Mouse (Mus musculus) adrenal gland, postnatal 25 days (tissue): Measurements from ENCODE around the gene Spns3. TPM values are rescaled to one million over a fixed set of nuclear protein-coding genes. Genes with fewer than 3 reads are reported as not detected.

Experiments
- DNase-seq: peaks from one replicate; pipeline ENCODE4 v3.0.0; 2021; ENCODE audit warnings: mixed read lengths
- total RNA-seq: library from RNA; stranded (reverse); gene quantifications from 2 replicates; pipeline ENCODE4 v1.2.3, GENCODE M21; 2021

The Spns3 gene
- total RNA-seq, 1 experiment from 2014 or later, result 0.24 TPM

DNA sequence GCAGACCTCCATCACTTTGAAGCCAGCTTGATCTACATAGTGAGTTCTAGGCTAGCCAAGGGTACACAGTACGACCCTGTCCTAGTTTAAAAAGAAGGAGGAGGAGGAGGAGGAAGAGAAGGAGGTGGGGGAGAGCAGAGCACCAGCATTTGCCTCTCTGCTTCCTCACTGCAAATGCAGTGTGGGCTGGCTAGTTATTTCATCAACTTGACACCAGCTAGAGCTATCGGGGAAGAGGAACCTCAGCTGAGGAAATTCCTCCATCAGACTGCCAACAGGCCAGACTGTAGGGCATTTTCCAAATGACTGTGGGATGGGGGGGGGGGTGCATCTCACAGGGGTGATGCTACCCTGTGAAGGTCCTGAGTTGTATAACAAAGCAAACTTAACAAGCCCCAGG, 31.9 kb downstream of the Spns3 start:
- DNase-seq, result no peak

DNA sequence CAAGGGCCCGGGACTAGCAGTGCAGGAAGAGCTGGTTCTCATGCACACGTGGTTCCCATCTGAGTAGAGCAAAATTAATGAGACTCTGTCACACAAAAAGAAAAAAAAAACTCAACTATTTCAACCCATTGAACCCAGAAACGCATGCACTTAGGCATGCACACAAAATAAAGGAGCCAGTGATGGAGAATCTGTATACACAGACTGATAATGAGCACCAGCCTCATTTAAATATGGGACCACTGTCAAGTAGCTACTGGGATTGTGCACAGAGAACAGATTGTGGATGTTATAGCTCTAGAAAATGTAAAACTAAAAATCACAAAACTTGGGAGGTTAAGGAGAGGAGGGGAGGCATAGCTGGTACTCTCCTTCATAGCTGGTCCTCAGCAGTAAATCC, 35.3 kb downstream of the Spns3 start:
- DNase-seq, result no peak

DNA sequence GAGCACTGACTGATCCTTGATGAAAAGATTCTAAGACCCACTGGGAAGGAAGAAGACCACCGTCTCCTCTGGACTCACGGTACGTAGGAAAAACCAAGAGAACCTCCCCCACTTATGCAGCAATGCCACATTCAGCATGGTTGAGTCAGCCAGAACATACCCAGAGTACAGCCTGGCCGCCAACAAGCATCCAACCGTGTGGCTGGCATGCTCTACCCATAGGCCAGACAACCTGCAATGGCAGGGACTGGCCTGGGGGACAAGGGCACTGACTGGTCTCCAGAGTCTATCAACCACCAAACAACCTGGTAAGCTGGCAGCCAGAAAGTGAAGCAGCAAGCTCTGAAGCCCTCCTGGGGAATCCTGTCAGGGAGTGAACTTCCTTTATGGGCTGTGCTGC, 41.7 kb downstream of the Spns3 start:
- no peak for DNase-seq

DNA sequence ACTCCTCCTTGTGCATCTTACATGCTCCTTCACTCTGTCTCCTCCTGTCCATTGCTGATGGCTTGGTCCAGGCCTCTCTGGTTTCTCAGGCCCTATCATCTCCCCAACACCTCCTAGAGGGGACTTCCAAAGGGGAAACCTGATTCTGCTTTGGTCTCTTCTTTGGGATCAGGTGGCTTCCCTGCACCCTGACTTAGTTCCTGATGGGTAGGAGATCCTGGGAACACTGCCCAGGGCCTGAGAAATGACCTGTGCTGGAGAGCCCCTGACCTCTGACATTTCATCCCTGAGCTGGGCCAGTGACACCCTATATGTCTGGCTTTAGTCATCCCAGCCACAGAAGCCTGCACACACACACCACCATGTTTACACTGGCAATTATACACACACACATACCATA, 42.7 kb downstream of the Spns3 start:
- DNase-seq, result no peak

DNA sequence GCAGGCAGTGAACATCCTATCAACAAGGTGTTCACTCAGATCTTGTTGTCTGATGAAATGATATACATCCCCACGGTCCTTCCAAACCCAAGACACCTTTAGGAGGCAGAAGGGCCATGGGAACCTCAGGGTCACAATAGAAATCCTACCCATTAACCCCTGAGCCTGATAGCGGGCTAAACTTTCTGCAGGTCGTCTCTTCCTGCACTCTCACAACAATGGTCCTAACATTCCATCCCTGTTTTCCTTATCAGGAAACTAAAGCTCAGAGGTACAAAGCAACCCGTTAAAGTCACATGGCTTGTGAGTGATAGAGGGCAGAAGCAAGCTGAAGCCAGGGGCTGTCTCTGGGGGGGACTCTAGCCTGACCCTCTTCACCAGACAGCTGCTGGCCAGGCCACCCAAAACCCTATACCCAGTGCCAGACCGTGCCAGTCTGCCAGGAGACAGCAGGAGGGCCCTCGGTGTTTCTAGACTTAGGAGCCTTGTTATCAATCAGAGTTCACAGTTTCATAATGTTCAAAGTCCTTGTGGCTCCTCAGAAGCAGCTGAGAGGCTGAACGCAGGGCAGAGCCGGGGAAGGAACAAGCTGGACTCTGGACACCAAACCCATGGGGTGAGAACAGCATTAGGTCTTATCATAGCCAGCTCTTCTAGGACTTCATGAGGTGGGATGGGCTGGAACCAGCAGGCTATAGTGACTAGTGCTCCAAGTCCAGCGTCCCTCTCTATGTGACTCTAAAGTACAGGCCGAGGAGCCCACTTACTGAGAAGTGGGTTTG, 46.1 kb downstream of the Spns3 start:
- DNase-seq, result no peak

DNA sequence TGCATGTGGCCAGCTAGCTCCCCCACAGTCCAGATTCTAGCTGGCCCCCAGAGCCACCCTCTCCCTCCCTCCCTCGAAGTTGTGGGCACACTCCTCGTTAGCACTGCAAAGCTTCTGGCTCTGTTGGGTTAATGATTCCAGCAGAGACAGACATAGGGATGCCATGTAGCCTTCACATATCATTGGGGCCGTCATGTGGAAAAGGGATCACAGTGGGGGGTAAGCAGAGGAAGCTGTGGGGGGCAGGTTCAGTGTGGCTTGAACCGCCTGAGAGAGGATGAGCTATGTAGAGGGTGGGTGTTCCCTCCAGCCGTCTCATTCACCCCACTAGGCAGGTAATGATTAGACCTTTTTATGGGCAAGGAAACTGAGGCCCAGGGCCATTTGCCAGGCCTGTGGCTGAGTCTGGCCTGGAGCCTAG, 46.8 kb downstream of the Spns3 start:
- no peak for DNase-seq

DNA sequence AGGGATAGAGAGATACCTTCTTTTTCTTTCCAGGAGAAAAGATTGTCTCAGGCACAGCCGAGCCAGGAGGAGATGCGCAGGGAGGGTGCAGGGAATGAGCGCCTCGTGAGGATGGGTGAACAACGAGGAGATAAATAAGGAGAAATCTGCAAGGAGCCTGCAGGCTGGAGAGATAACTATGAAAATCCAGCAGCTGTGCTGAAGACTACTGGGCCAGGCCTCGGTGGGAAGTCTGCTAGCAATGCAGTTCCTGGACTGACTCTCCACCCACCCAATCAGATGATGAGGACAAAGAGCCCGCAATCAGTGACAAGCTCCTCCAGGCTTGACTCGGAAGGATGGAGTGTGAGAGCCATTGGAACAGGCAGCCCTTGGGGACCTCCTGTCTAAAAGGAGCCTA, 48.1 kb downstream of the Spns3 start:
- no peak for DNase-seq

DNA sequence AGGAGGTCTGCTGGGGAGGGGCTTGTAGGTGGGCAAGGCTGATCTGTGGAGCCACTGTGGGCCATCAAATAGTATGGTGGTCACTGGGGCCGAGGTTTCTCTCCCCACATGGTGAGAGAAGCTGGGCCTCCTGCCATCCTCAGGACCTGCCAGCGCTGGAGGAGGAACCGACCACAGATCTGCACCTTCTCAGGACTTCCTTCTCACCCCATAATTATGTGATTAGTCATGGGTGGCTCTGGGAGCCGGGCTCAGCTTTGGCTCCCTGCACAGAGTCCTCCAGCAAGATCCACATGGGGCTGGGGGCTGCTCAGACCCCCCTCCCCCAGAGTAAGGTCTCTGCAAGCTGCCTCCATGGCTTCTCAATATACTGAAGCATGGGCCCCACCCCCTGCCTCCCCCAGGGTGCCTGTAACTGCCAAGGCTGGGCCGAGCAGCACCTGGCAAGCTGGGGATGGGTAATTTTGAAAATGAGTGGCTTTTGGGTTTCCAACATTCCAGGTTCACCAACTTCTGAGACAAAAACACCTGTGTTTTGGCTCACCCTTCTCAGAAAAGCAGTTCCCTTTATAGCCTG, 48.8 kb downstream of the Spns3 start:
- no peak for DNase-seq

DNA sequence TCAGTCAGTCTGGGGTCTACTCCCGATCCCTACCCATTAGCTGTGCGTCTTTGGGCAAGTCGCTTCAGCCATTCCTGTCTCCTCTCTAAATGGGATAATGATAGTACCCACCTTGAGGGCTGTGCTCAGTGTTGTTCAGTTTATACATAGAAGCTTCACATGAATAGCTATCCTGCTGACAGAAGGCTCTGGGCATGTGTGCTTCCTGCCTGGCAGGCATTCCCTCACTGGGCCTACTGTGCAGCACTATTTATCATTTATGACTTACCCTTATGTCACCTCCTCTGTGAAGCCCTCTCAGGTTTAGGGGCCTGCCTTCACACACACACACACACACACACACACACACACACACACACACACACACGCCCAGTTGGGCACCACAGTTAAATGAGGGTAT, 50.2 kb downstream of the Spns3 start:
- DNase-seq, result no peak

DNA sequence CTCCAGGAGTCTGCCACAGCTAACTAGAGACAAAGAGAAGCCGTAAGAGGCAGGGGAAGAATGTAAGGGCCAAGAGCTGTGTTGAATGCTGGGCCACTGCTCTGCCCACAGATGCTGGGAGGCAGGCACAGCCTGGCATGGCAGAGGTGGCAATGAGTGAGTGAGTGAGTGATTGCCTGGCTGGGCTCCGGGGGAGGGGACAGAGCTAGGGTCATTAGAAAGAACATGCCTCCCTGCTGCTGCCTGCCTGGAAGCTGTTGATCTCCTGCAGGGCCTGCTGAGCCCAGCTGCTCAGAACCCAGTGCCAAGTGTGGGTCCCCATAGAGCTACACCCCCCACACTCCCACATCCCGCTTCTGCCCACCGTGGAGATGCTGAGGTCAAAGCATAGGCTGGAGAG, 52.9 kb downstream of the Spns3 start:
- no peak for DNase-seq

DNA sequence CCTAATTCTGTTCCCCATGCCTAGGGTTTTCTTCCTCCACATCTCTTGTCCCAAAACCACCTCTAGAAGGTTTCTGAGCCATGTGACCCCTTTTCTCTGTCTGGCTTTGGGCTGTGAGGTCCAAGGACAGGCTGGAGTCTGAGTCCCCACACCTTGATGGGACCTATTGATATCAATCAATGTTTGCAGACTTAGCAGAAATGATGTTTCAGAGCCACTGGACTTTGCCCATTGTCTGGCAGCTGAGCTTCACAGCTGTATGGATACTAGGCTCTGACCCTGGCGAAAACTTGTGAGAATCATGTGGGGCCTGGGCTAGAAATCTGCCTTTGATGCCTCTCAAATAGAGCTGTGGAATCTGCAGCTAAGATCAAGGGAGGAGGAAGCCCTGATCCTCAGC, 53.5 kb downstream of the Spns3 start:
- no peak for DNase-seq

DNA sequence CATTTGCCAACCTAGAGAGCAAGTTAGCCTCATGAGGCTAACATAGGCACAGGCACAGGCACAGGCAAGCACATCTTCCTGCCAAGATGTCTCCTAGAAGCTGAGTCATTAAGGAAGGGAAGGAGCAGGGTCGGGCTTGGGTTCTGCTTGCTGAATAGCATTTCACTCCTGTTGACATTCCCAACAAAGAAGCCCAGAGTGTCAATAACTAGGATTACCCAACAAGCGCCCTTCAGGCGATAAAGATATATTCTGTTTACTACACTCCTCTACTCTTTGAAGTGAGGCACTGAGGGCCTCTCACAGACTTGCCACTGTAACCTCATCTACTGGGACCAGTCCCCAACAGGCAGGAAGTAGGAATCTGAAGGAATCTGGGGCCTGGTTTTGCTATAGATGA, 54.2 kb downstream of the Spns3 start:
- DNase-seq, result no peak

DNA sequence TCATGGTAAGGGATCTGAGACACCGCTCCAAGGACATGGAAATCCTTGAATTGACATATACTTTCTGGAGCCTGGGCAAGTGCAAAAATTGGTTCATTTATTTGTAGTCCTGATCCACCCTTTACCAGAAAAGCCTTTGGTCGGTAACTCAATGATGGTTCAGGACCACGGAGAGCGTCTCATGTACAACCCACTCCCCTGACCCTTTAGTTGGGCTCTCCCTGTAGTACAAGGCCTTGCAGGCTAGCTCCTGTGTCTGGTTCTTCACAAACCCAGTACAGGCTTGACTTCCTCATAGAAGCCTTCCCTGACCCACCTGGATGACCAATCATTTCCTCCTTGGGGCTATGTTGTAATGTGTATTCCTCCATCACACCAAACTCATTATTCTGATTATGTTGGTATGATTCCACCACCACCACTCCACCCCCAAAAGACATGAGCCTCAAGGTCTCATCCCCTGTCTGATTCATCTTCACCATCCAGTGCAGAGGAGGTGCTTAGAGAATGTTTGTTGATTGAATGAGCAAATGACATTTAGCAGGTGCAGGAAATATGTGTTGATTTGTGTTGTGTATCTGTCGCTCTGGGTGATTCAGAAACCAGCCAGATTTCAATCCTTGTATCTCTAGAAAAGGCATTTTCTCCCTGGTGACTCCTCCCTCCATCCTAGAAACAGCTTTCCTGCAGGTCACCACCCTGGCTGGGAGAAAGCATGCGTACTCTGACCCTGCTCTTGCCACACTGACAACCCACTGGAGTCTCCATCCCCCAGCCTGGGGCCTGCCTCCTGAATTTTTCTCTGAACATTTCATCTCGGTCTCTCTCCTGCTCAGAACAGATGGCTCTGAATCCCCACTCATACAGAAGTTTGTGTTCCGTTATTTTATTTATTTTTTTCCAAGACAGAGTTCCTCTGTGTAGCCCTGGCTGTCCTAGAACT, 56.0 kb downstream of the Spns3 start:
- no peak for DNase-seq

DNA sequence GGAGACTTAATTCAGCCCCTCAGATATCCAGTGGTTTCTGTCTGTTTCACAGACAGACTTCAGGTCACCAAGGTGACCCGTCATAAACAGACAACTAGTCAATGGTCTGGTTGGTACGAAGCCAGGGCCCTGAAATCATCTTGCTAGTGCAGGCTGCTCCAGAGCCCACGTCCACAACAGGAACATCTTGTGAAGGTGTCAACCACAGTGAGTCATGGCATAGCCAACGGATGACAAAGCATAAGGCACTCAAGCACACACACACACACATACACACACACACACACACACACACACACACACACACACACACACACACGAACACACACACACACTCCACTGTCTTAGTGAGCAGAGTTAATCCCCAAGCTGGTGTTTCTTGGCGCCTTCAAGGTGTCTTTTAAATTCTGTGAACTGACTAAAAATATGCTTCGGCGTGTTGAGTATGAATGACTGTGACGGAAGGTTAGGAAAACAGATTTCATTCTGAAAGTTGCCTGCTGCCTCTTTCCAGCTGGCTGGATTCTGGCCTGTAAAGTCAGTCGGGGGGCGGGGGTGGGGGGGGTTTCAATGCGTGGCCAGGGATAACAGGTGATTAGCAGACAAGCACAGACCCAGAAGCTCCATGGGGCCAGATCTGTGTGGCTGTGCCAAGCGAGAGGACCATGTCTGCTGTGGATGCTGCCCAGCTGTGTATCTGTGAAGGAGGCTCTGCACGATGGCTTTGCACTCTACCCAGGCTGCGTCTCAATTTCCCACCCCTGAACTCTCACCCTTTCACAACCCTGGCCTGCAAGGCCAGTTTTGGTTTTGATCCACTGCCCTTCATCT, 59.0 kb downstream of the Spns3 start:
- DNase-seq, result no peak

DNA sequence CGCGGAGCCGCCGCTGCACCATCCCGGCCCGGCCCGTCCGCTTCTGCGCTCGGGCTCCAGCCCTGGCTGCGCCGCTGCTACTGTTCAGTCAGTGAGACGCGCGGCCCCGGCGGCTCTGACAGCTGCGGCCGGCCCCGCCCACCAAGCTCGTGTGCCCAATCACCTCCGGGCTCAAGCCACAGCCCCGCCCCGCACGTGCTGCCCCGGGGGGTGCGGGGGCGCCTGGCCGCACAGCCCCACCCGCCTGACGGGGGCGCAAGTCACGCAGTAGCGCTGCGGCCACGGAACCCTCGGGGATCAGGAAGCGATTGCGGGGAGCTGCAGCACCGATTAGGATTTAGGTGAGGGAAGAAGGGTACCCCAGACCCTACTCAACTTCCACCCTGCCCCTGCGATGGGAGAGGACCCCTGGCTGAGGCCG, 60.4 kb downstream of the Spns3 start, which contains the start of gene Spns2:
TSS of gene Spns2 (minus strand) at position 24 of the 421 bp plus-strand sequence.
- DNase-seq, result peak; percentile 93

DNA sequence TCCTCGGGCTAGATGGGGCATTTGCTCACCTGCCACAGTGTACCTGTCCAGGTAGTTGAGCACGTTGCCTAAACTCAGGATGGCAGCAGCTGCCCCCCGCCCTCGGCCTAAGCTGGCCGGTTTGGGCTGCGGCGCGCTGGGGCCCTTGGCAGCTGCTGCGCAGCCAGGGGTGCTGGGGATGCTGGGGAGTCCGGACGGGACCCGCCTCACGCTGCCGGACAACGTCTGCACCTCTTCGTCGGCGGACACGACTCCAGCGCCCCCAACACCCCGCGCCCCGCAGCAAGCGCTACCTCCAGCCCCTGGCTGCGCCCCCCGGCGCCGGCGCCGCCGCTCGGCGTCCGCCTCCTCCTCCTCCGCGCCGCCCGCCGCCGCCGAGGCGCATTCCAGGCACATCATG, 60.9 kb downstream of the Spns3 start:
- no peak for DNase-seq

DNA sequence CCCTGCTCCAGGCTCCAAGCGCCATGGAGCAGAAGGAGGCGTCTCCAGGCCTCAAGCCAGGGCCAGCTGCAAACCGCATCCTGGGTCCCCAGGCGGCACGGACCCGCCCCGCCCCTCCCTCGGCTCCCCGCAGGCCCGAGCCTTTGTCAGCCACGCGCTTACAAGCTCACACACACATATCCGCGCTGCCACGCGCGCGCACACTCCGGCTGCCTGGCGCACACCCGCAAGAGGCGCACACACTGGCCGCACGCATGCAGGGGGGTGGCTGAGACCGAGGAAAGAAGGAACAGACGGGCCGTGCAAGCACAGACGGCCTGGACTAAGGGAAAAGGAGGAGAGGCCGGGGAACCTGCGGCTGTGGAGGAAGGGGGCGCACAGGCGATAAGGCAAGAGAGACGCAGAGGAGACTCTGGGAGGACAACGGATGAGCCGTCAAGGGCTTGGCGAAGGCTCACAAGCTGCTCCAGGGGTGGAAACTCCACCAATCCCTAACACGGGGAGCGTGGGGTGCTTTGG, 61.5 kb downstream of the Spns3 start:
- peak; percentile 9 for DNase-seq

DNA sequence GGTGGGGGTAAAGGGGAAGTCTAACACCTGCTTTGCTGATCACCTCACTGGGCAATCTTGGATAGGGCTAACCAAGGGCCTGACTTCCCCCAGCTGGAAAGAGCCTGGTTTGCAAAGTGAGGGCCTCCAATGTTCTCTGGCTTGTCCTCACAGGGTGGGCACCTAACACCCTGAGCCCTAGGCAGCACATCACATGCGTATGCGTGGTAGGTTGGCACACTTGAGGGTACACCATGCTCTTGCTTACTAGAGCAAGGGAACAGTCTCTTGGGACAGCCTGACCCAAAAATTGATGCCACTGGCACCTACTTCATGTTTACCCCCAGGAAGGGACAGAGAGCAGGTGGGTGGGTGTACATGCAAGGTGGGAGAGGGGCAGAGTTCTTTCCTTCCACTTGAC, 62.6 kb downstream of the Spns3 start:
- no peak for DNase-seq

DNA sequence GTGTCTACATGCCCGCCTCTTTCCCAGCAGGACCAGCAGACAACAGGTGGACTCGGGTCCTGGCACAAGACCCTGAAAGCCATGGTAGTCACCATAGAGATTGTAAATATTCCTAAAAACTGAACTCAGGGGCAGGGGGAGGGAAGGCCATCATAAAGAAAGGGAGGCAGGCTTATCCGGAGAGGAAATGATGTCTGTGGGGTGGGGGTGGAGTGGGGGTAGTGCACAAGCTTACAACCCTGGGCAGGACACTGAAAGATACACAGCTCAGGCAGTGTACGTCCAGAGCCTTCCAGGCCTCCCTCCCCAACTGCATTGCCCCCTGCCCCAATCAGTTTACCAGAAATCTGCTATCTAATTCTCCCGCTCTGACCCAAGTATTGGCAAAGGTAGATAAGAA, 63.1 kb downstream of the Spns3 start:
- no peak for DNase-seq

DNA sequence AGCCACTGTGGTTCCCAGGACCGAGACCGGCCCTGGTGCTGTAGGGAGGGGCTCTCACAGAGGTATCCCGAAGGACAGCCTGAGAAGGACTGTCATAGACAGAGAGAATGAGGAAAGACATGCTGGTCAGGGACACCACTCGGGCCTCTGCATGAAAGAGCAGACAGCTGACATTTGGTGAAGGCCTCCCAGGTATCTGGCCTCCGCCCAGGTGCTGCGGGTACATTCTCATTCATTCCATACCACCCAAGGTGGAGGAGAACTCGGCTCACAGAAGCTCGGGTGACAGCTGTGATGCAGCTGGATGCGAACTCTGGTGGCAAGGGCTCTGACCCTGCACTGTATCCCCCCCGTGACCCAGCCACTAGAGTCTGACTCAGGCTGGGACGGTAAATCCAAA, 64.3 kb downstream of the Spns3 start:
- DNase-seq, result no peak

DNA sequence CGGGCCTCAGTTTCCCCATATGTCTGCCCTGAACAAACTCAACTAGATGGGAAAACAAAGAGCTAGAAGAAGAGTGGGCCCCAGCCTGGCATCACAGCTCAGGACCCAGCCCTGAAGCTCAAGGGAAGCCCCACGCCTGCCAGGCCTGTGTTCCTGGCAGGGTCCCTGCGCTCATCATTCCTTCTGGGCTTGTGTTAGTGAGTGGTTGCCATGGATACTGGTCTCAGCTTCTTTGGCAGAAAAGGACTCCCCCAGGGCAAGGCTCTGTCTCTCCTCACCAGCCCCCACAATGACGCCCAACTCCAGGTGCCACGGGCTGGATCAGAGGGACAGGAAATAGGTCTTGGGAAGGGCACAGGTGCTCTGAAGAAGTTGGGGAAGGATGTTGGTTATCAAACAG, 65.1 kb downstream of the Spns3 start:
- no peak for DNase-seq

DNA sequence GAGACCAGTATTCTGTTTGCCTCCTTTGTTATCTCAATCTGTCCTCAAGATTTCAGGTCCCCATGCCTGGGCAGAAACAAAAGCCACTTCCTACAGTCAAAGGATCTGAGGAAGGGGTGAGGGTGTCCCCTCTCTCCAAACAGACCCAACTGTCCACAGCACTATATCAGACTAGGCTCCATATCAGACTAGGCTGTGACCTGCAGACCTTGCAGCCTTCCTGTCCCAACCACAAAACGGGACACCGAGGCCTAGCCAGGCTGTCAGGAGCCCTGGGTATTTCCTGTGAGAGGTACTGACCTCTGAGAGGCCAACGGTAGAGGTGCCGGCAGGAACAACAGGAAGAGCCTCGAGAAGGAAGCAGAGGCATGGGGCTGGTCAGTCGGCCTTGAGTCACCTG, 65.8 kb downstream of the Spns3 start:
- no peak for DNase-seq
